Mouse (Mus musculus) neural tube, embryonic 14.5 days (tissue): ENCODE data around the gene Fxyd7. TPM values are rescaled to one million over a fixed set of nuclear protein-coding genes. Genes with fewer than 3 reads are reported as not detected.

Experiments used
- ATAC-seq: fragments of 200-750 bp; cut with Nextera tagmentation; 2 replicates; pipeline ENCODE4 v1.8.0; 2017; ENCODE audit warnings: low read depth, mild to moderate bottlenecking, moderate TSS enrichment, moderate library complexity
- H3K27ac ChIP-seq: fragments of 300-500 bp; sonication (generic); 2 replicates; pipeline ENCODE4 v1.5.1; 2014; ENCODE audit warnings: low read depth, mild to moderate bottlenecking, control low read depth, low read length, moderate library complexity, mixed read lengths
- H3K27me3 ChIP-seq: fragments of 300-500 bp; sonication (generic); 2 replicates; pipeline ENCODE4 v1.6.1; 2014; ENCODE audit warnings: low read length; ENCODE audit not compliant: control insufficient read depth, insufficient read depth
- H3K36me3 ChIP-seq: fragments of 300-500 bp; sonication (generic); 2 replicates; pipeline ENCODE4 v1.6.1; 2014; ENCODE audit warnings: low read length, mixed read lengths; ENCODE audit not compliant: control insufficient read depth, insufficient read depth
- H3K4me1 ChIP-seq: fragments of 300-500 bp; sonication (generic); 2 replicates; pipeline ENCODE4 v1.6.1; 2014; ENCODE audit warnings: low read length; ENCODE audit not compliant: control insufficient read depth, insufficient read depth
- H3K4me2 ChIP-seq: fragments of 300-500 bp; sonication (generic); 2 replicates; pipeline ENCODE4 v1.6.1; 2014; ENCODE audit warnings: mild to moderate bottlenecking, low read depth, low read length, control low read depth
- H3K4me3 ChIP-seq: fragments of 300-500 bp; sonication (generic); 2 replicates; pipeline ENCODE4 v1.5.1; 2014; ENCODE audit warnings: low read depth, low read length, control low read depth, mixed read lengths
- H3K9ac ChIP-seq: fragments of 300-500 bp; sonication (generic); replicated peaks from 2 replicates; pipeline ENCODE4 v1.6.1; 2014; ENCODE audit warnings: low read depth, mild to moderate bottlenecking, control low read depth, low read length, mixed read lengths
- H3K9me3 ChIP-seq: fragments of 300-500 bp; sonication (generic); 2 replicates; pipeline ENCODE4 v1.6.1; 2016; ENCODE audit warnings: low read length; ENCODE audit not compliant: control insufficient read depth
- WGBS: fragments of 180-500 bp; shearing (Covaris S2); extraction: QIAGEN DNeasy Blood & Tissue Kit; methylation state at CpG from one replicate; pipeline ENCODE4 v1.1.7; 2014; 5-methylcytosine and 5-hydroxymethylcytosine counted together
- polyA plus RNA-seq: library from polyadenylated mRNA; unstranded; fragments of >200 nt; fragmentation: Nextera tagmentation; extraction: Ambion mirVana; gene quantifications from 2 replicates; pipeline ENCODE4 v1.2.1, GENCODE M21; 2014

The Fxyd7 gene
- polyA plus RNA-seq, 1 experiment from 2014 or later, result 299 TPM

DNA sequence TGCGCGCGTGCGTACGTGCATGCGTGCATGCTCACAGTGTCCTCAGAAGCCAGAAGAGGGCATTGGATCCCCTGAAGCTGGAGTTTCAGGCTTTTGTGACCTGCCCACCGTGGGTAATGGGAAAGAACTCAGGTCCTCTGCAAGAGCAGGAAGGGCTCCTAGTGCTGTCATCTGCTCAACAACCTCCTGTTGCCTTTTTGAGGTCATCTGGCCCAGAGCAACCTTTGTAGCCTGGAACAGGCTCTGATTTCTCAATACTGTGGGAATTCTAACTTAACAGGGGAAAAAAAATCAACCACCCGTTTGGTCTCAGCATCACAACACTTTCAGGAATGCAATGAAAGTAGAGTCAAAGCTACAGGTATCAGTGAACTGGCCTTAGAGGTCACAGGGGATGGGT lies 28.4 kb upstream of the Fxyd7 start:
- no peak overlapping the region for H3K4me3 ChIP-seq
- no peak overlapping the region for H3K27ac ChIP-seq
- H3K9ac ChIP-seq, result no peak overlapping the region
- no peaks in the 10 kb centered on the region for H3K9me3 ChIP-seq
- H3K27me3 ChIP-seq, result no peaks in the 10 kb centered on the region
- no peaks in the 10 kb centered on the region for H3K4me1 ChIP-seq
- no peaks in the 10 kb centered on the region for H3K36me3 ChIP-seq
- ATAC-seq, result no peak
- H3K4me2 ChIP-seq, result no peak overlapping the region
- WGBS, result 87% methylated on average over 8 of the region's 8 CpGs

DNA sequence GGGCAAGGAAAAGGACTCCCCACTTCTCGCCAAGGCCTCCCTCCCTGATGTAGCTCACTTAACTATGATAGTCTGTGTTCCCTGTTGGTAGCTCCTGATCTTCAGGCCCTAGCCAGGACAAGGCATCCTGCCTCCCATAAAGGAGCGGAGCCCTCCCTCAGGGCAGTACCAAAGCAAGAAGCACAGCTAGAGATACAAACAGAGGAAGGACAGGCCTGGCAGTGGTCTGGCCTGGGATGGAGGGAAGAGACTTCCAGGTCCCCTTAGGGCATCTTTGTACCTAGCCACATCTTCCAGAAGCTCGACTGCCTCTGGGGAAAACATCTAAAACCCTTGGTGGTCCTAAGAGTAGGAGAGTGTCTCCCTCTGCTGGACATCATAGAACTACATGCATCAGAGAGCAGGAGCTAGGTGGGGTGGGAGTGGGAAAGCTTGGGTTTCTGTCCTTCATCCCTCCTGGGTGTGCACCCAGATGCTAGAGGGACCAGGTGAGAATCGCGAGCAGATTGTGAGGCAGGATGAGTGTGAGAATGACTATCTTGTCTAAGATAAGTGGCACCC lies 26.7 kb upstream of the Fxyd7 start:
- H3K36me3 ChIP-seq, result no peaks in the 10 kb centered on the region
- no peaks in the 10 kb centered on the region for H3K27me3 ChIP-seq
- H3K9ac ChIP-seq, result no peak overlapping the region
- H3K27ac ChIP-seq, result no peak overlapping the region
- no peaks in the 10 kb centered on the region for H3K9me3 ChIP-seq
- no peak overlapping the region for H3K4me2 ChIP-seq
- no peaks in the 10 kb centered on the region for H3K4me1 ChIP-seq
- peak; percentile 33 for ATAC-seq
- no peak overlapping the region for H3K4me3 ChIP-seq
- 45% methylated on average over 5 of the region's 5 CpGs for whole genome bisulfite sequencing

DNA sequence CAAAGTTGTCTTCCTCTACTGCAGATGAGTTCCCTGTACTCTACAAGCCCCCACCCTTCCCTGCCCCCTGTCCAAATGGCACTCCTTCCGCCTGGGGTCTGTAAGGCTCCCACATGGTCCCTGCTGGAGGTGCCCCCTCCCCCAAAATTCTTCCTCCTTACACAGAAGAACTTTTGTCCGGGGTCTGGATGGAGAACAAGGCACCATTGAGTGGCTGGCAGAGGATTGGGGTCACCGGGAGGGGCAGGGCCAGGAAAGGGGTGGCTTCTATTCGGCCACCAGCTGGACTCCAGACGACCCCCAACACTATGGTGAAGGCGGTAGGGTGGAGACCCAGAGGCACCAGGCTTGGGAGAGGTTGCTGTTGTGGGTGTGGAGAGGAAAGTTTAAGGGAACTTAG lies 26.2 kb upstream of the Fxyd7 start:
- no peaks in the 10 kb centered on the region for H3K4me1 ChIP-seq
- no peak overlapping the region for H3K4me2 ChIP-seq
- H3K27ac ChIP-seq, result no peak overlapping the region
- H3K9ac ChIP-seq, result no peak overlapping the region
- no peaks in the 10 kb centered on the region for H3K9me3 ChIP-seq
- H3K27me3 ChIP-seq, result no peaks in the 10 kb centered on the region
- ATAC-seq, result peak; percentile 42; the same call in 1 of the 2 replicates
- 42% methylated on average over 6 of the region's 6 CpGs for WGBS
- no peak overlapping the region for H3K4me3 ChIP-seq
- H3K36me3 ChIP-seq, result no peaks in the 10 kb centered on the region

DNA sequence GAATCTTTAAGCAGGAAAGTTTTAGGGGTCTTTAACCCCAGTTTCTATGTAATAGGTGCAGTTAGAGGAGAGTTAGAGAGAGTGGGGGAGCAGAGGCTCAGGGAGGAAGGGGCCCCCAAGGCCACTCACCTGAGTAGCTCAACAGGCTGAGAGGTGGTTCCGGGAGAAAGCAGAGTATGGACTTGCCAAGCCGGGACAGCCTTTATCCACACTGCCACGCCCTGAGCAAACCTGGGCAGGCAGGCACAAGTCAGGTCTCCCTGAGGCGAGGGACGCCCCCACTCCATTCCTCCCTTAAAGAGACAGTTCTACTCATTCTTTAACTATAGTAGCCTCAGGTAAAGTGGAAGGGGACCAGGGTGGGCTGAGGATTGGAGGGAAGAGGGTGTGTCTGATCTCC lies 25.2 kb upstream of the Fxyd7 start, which contains the start of gene Fxyd3:
Fxyd3 (minus strand) TSS at position 213 of the 400 bp plus-strand sequence.
- Histone ChIP-seq H3K9ac (no peak within 1 kb of the TSS), H3K9me3 (no peaks in the 10 kb centered on the region), H3K4me2 (no peak within 1 kb of the TSS), H3K27me3 (no peaks in the 10 kb centered on the region), H3K4me1 (no peaks in the 10 kb centered on the region), H3K27ac (no peak within 1 kb of the TSS), H3K4me3 (no peak within 1 kb of the TSS), H3K36me3 (no peaks in the 10 kb centered on the region)
- ATAC-seq, result no peak
- 57% methylated on average over 5 of the region's 5 CpGs for WGBS

DNA sequence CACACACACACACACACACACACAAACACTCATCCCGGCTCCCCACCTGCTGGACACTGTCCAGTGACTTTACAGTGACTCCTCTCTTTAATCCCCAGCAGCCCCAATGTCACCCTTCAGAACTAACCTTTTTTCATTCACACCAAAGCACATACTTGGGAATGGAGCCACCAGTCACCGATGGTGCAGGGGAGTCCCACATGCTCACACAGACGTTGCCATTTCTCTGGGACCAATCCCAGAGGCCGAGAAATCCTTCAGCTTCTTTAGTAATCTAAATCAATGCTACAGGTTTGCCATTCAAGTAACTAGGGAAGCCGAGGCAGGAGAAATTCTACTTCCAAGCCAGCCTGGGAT lies 23.4 kb upstream of the Fxyd7 start:
- Histone ChIP-seq H3K4me2 (no peak overlapping the region), H3K9ac (no peak overlapping the region), H3K4me3 (no peak overlapping the region), H3K27ac (no peak overlapping the region), H3K9me3 (no peaks in the 10 kb centered on the region), H3K4me1 (no peaks in the 10 kb centered on the region), H3K36me3 (no peaks in the 10 kb centered on the region), H3K27me3 (no peaks in the 10 kb centered on the region)
- ATAC-seq, result no peak
- WGBS, result 73% methylated on average over 5 of the region's 5 CpGs

DNA sequence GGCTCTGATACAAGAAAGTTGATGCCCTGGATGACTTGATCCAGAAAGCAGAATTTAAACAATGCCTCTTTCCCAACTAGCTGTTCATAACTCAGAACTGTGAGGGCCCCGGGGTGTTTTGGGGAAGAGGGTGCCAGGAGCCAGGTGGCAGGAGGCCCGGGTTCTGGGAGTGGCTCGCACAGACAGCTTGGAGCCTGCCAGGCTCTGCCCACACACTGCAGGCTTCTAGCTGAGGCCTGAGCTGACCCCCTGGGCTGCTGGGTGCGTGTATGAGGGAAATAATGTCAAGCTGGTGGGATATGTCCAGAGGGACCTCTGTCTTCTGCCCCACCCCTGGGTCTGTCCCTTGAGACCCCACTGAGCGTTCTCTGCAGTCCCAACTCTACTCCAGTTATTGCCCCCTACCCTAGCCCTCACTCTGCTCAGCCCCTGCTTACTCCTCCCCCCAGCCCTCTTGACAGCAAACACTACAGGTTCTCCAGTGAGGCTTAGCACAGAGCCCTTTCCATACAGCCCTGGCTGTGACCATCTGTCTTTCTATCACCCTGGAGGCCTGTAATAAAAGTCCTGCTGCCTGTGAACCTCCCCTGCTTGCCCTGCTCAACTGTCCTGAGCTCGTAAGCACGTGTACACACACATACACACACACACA lies 22.9 kb upstream of the Fxyd7 start:
- no peaks in the 10 kb centered on the region for H3K4me1 ChIP-seq
- no peak overlapping the region for H3K9ac ChIP-seq
- WGBS, result 45% methylated on average over 7 of the region's 7 CpGs
- no peak for ATAC-seq
- H3K27ac ChIP-seq, result no peak overlapping the region
- H3K4me3 ChIP-seq, result no peak overlapping the region
- no peaks in the 10 kb centered on the region for H3K36me3 ChIP-seq
- no peak overlapping the region for H3K4me2 ChIP-seq
- H3K27me3 ChIP-seq, result no peaks in the 10 kb centered on the region
- H3K9me3 ChIP-seq, result no peaks in the 10 kb centered on the region

DNA sequence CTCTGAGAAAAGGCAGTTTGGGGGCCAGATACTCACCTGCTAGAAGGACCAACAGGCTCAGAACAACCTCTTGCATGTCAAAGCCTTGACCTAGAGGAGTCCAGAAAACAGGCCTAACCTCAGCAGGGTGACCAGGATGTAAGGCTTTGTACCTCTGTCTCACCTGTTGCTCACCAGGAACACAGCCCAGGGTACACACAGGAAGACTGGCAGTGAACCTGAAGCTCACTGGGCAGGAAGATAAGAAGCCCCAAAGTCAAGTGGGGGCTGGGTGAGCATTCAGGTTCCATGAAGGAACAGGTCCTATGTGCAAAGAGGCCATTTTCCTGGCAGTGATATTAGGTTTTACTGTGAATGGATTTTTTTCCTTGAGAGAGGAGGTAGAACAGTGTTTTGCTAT lies 22.3 kb upstream of the Fxyd7 start:
- Histone ChIP-seq H3K27ac (no peak overlapping the region), H3K27me3 (no peaks in the 10 kb centered on the region), H3K9me3 (no peaks in the 10 kb centered on the region), H3K9ac (no peak overlapping the region), H3K36me3 (no peaks in the 10 kb centered on the region), H3K4me3 (no peak overlapping the region), H3K4me2 (no peak overlapping the region), H3K4me1 (no peaks in the 10 kb centered on the region)
- no peak for ATAC-seq

DNA sequence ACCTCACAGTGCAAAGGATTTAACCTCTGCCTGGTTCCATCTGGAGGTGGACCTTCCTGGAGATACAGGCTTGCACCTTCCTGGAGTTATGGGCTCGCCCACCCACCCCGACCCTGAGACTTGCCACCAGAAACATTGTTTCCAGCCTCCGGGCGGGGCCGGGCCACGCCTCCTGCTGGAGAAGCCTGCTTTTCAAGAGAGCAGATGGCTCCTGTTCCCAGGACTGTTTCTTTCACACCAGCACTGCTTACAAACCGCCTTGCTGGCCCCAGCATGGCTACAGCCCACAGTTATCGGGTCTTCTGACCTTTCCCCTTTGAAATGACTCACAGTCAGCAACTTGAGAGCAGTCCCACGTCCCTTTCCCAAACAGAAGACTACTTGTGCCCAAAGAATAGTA lies 21.1 kb upstream of the Fxyd7 start:
- WGBS, result 39% methylated on average over 9 of the region's 9 CpGs
- no peak overlapping the region for H3K9ac ChIP-seq

DNA sequence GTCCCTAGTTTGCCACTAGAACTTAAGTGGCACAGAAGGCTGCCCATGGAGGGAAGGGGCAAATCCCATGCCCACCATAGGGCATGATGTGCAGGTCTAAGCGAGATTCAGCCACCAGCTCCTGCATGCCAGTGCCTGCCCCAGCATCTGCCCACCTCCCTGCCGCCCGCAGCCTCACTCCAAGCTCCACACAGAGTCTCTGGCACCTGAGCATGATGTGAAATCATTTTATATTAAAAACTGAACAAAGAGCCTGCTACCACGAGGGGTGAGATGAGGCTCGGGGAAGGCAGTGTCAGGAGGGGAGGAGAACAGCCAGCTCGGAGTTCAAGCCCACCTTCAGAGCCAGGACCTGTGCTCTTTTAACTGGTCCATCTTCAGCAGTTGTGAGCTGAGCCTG lies 19.1 kb upstream of the Fxyd7 start:
- H3K36me3 ChIP-seq, result no peaks in the 10 kb centered on the region
- H3K27ac ChIP-seq, result no peak overlapping the region
- ATAC-seq, result no peak
- 90% methylated on average over 6 of the region's 6 CpGs for WGBS
- no peak overlapping the region for H3K4me2 ChIP-seq
- H3K4me1 ChIP-seq, result no peaks in the 10 kb centered on the region
- H3K27me3 ChIP-seq, result no peaks in the 10 kb centered on the region
- no peak overlapping the region for H3K4me3 ChIP-seq
- no peak overlapping the region for H3K9ac ChIP-seq
- H3K9me3 ChIP-seq, result no peaks in the 10 kb centered on the region

More for the DNA sequence above, 21.1 kb upstream of the Fxyd7 start:
- H3K4me2 ChIP-seq, result no peak overlapping the region
- H3K36me3 ChIP-seq, result no peaks in the 10 kb centered on the region
- no peaks in the 10 kb centered on the region for H3K9me3 ChIP-seq
- no peak overlapping the region for H3K4me3 ChIP-seq
- no peaks in the 10 kb centered on the region for H3K4me1 ChIP-seq
- H3K27ac ChIP-seq, result no peak overlapping the region
- no peak for ATAC-seq
- no peaks in the 10 kb centered on the region for H3K27me3 ChIP-seq
